Mouse (Mus musculus) lung, postnatal 0 days (tissue): ENCODE measurements around the gene Pip4k2a. TPM values are rescaled to one million over a fixed set of nuclear protein-coding genes. Genes with fewer than 3 reads are reported as not detected.

Experiments
- ATAC-seq: fragments of 200-750 bp; cut with Nextera tagmentation; 2 replicates; pipeline ENCODE4 v1.8.0; 2017; ENCODE audit warnings: moderate library complexity
- DNase-seq: peaks from one replicate; pipeline ENCODE4 v3.0.0-alpha.2; 2016; ENCODE audit warnings: low spot score
- H3K27ac ChIP-seq: fragments of 300-500 bp; sonication (generic); 2 replicates; pipeline ENCODE4 v1.5.1; 2014; ENCODE audit warnings: antibody characterized with exemption, mild to moderate bottlenecking, low read length, mixed read lengths
- H3K27me3 ChIP-seq: fragments of 300-500 bp; sonication (generic); replicated peaks from 2 replicates; pipeline ENCODE4 v1.6.1; 2014; ENCODE audit warnings: low read length, mixed read lengths; ENCODE audit not compliant: insufficient read depth
- H3K36me3 ChIP-seq: fragments of 300-500 bp; sonication (generic); 2 replicates; pipeline ENCODE4 v1.6.1; 2014; ENCODE audit warnings: low read length, mixed read lengths; ENCODE audit not compliant: insufficient read depth
- H3K4me1 ChIP-seq: fragments of 300-500 bp; sonication (generic); 2 replicates; pipeline ENCODE4 v1.6.1; 2014; ENCODE audit warnings: antibody characterized with exemption, low read depth, low read length, mixed read lengths; ENCODE audit not compliant: insufficient read depth
- H3K4me2 ChIP-seq: fragments of 300-500 bp; sonication (generic); replicated peaks from 2 replicates; pipeline ENCODE4 v1.6.1; 2014; ENCODE audit warnings: low read depth, mild to moderate bottlenecking, low read length, moderate library complexity, mixed read lengths
- H3K4me3 ChIP-seq: fragments of 300-500 bp; sonication (generic); 2 replicates; pipeline ENCODE4 v1.5.1; 2014; ENCODE audit warnings: low read depth, low read length
- H3K9ac ChIP-seq: fragments of 300-500 bp; sonication (generic); replicated peaks from 2 replicates; pipeline ENCODE4 v1.6.1; 2014; ENCODE audit warnings: low read depth, mild to moderate bottlenecking
- H3K9me3 ChIP-seq: fragments of 300-500 bp; sonication (generic); 2 replicates; pipeline ENCODE4 v1.6.1; 2016; ENCODE audit warnings: low read length, mixed read lengths
- CTCF ChIP-seq: IDR thresholded peaks from 2 replicates; pipeline ENCODE4 v1.5.1; 2016; ENCODE audit warnings: antibody characterized with exemption, mild to moderate bottlenecking
- EP300 ChIP-seq: IDR thresholded peaks from 2 replicates; pipeline ENCODE4 v1.6.1; 2016; ENCODE audit warnings: antibody characterized with exemption, mild to moderate bottlenecking, control low read depth
- WGBS: fragments of 180-500 bp; shearing (Covaris S2); extraction: QIAGEN DNeasy Blood & Tissue Kit; methylation state at CpG from one replicate; pipeline ENCODE4 v1.1.7; 2014; 5-methylcytosine and 5-hydroxymethylcytosine counted together
- polyA plus RNA-seq: library from polyadenylated mRNA; unstranded; fragments of >200 nt; fragmentation: Nextera tagmentation; extraction: Ambion mirVana; gene quantifications from 2 replicates; pipeline ENCODE4 v1.2.1, GENCODE M21; 2015

The Pip4k2a gene
- polyA plus RNA-seq, 1 experiment from 2014 or later: 5.0 TPM

GRCm38 (mm10) chr2:18861607-18862158 is 136.2 kb downstream of the Pip4k2a start:
- H3K4me3 ChIP-seq: no peak overlapping the region
- DNase-seq (no peak), ATAC-seq (no peak)
- no peaks in the 10 kb centered on the region for H3K4me1 ChIP-seq
- H3K4me2 ChIP-seq: no peak overlapping the region
- no peaks in the 10 kb centered on the region for H3K36me3 ChIP-seq
- no peaks in the 10 kb centered on the region for H3K9me3 ChIP-seq
- H3K27me3 ChIP-seq: no peaks in the 10 kb centered on the region
- 91% methylated on average over 5 of the region's 5 CpGs for WGBS
- H3K9ac ChIP-seq: no peak overlapping the region
- TF ChIP-seq CTCF (no peak), EP300 (no peak)
- H3K27ac ChIP-seq: no peak overlapping the region

GRCm38 (mm10) chr2:18860686-18861085 is 137.2 kb downstream of the Pip4k2a start:
- no peak overlapping the region for H3K9ac ChIP-seq
- H3K4me3 ChIP-seq: no peak overlapping the region
- H3K4me2 ChIP-seq: no peak overlapping the region
- no peaks in the 10 kb centered on the region for H3K4me1 ChIP-seq
- no peaks in the 10 kb centered on the region for H3K27me3 ChIP-seq
- H3K9me3 ChIP-seq: no peaks in the 10 kb centered on the region
- ATAC-seq: no peak
- no peak for DNase-seq
- WGBS: 77% methylated on average over 9 of the region's 9 CpGs
- TF ChIP-seq CTCF: no peak
- no peak for TF ChIP-seq EP300
- no peaks in the 10 kb centered on the region for H3K36me3 ChIP-seq
- no peak overlapping the region for H3K27ac ChIP-seq

- Histone ChIP-seq H3K9ac (no peak overlapping the region), H3K36me3 (no peaks in the 10 kb centered on the region), H3K4me3 (no peak overlapping the region), H3K4me1 (no peaks in the 10 kb centered on the region), H3K27me3 (no peaks in the 10 kb centered on the region), H3K4me2 (no peak overlapping the region), H3K27ac (no peak overlapping the region), H3K9me3 (no peaks in the 10 kb centered on the region)
- ATAC-seq: no peak
- no peak for DNase-seq
- TF ChIP-seq EP300: no peak
- no peak for TF ChIP-seq CTCF
- 94% methylated on average over 3 of the region's 3 CpGs for WGBS
Measured at GRCm38 (mm10) chr2:18857952-18858351, 140.0 kb downstream of the Pip4k2a start.

- no peak for DNase-seq
Measured at GRCm38 (mm10) chr2:18856461-18856860, 141.5 kb downstream of the Pip4k2a start.

GRCm38 (mm10) chr2:18855246-18855645 is 142.7 kb downstream of the Pip4k2a start:
- H3K9me3 ChIP-seq: no peaks in the 10 kb centered on the region
- TF ChIP-seq EP300 (no peak), CTCF (no peak)
- H3K27ac ChIP-seq: no peak overlapping the region
- 40% methylated on average over 8 of the region's 8 CpGs for WGBS
- ATAC-seq: no peak
- no peaks in the 10 kb centered on the region for H3K4me1 ChIP-seq
- no peaks in the 10 kb centered on the region for H3K27me3 ChIP-seq
- no peak overlapping the region for H3K4me2 ChIP-seq
- H3K36me3 ChIP-seq: no peaks in the 10 kb centered on the region
- no peak overlapping the region for H3K4me3 ChIP-seq
- no peak for DNase-seq
- H3K9ac ChIP-seq: no peak overlapping the region

More at GRCm38 (mm10) chr2:18856461-18856860, 141.5 kb downstream of the Pip4k2a start:
- no peak for TF ChIP-seq CTCF
- no peak for TF ChIP-seq EP300
- H3K4me3 ChIP-seq: no peak overlapping the region
- WGBS: 79% methylated on average over 13 of the region's 13 CpGs
- no peaks in the 10 kb centered on the region for H3K36me3 ChIP-seq
- no peaks in the 10 kb centered on the region for H3K4me1 ChIP-seq
- H3K27me3 ChIP-seq: no peaks in the 10 kb centered on the region
- H3K4me2 ChIP-seq: no peak overlapping the region
- no peak overlapping the region for H3K27ac ChIP-seq
- H3K9me3 ChIP-seq: no peaks in the 10 kb centered on the region
- no peak for ATAC-seq
- H3K9ac ChIP-seq: no peak overlapping the region

GRCm38 (mm10) chr2:18853345-18853744 is 144.6 kb downstream of the Pip4k2a start:
- no peak overlapping the region for H3K4me3 ChIP-seq
- DNase-seq (no peak), ATAC-seq (no peak)
- H3K27ac ChIP-seq: no peak overlapping the region
- no peaks in the 10 kb centered on the region for H3K36me3 ChIP-seq
- no peaks in the 10 kb centered on the region for H3K9me3 ChIP-seq
- H3K4me1 ChIP-seq: no peaks in the 10 kb centered on the region
- H3K27me3 ChIP-seq: no peaks in the 10 kb centered on the region
- no peak overlapping the region for H3K9ac ChIP-seq
- H3K4me2 ChIP-seq: no peak overlapping the region
- 68% methylated on average over 5 of the region's 5 CpGs for WGBS
- no peak for TF ChIP-seq CTCF
- no peak for TF ChIP-seq EP300

GRCm38 (mm10) chr2:18850657-18851056 is 147.3 kb downstream of the Pip4k2a start:
- H3K27ac ChIP-seq: no peak overlapping the region
- TF ChIP-seq EP300 (no peak), CTCF (no peak)
- no peak overlapping the region for H3K4me3 ChIP-seq
- WGBS: 42% methylated on average over 8 of the region's 8 CpGs
- ATAC-seq (no peak), DNase-seq (no peak)
- H3K27me3 ChIP-seq: no peaks in the 10 kb centered on the region
- H3K4me2 ChIP-seq: no peak overlapping the region
- no peaks in the 10 kb centered on the region for H3K4me1 ChIP-seq
- no peaks in the 10 kb centered on the region for H3K9me3 ChIP-seq
- H3K36me3 ChIP-seq: no peaks in the 10 kb centered on the region
- H3K9ac ChIP-seq: no peak overlapping the region
